Mouse (Mus musculus): ENCODE data around the gene Epb41. TPM values are rescaled to one million over a fixed set of nuclear protein-coding genes. Genes with fewer than 3 reads are reported as not detected.
A peak's percentile ranks its signal among the peaks of the same experiment; 100 is the strongest.

Gene Epb41
- polyA plus RNA-seq, 1 experiment from 2014 or later, result 227 TPM

GRCm38 (mm10) chr4:132093136-132093535, 18.0 kb upstream of the Epb41 start:
- no peaks in the 10 kb centered on the region for H3K9me3 ChIP-seq
- ATAC-seq (ENCODE audit: low FRiP score, low read depth), result no peak
- 77% methylated on average over 6 of the region's 6 CpGs for WGBS

GRCm38 (mm10) chr4:132088921-132089320, 13.8 kb upstream of the Epb41 start:
- no peak for ATAC-seq (ENCODE audit: low FRiP score, low read depth)
- H3K4me3 ChIP-seq, result no peak overlapping the region
- 26% methylated on average over 7 of the region's 7 CpGs for WGBS
- H3K36me3 ChIP-seq, result no peaks in the 10 kb centered on the region
- no peaks in the 10 kb centered on the region for H3K27me3 ChIP-seq
- H3K9me3 ChIP-seq, result no peaks in the 10 kb centered on the region
- no peak overlapping the region for H3K4me2 ChIP-seq (replicated peaks)
- no peak overlapping the region for H3K9ac ChIP-seq (replicated peaks)
- H3K4me1 ChIP-seq, result peaks cover 4% of the 10 kb centered on the region; the same call in 1 of the 2 replicates
- no peak overlapping the region for H3K27ac ChIP-seq (replicated peaks)

More at GRCm38 (mm10) chr4:132093136-132093535, 18.0 kb upstream of the Epb41 start:
- no peaks in the 10 kb centered on the region for H3K36me3 ChIP-seq
- no peak overlapping the region for H3K9ac ChIP-seq (replicated peaks)
- H3K27me3 ChIP-seq, result no peaks in the 10 kb centered on the region
- H3K4me3 ChIP-seq, result no peak overlapping the region
- H3K4me2 ChIP-seq (replicated peaks), result no peak overlapping the region
- no peak overlapping the region for H3K27ac ChIP-seq (replicated peaks)
- H3K4me1 ChIP-seq, result no peaks in the 10 kb centered on the region

DNA sequence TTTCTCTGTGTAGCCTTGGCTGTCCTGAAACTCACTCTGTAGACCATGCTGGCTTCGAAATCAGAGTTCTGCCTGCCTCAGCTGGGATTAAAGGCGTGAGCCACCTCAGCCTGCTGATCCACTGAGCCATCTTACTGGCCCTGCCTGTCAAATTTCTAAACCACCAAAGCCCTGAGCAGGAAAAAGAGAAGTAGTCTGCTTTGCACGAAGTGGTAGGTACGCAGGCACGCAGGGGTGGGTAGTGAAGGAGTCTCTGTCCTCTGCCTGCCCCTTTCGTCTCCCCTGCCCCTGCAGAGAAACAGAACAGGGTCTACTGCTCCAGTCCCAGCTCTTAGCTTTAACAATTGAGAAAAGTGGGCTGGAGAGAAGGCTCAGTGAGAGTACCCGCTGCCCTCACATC, 10.0 kb upstream of the Epb41 start:
- H3K36me3 ChIP-seq, result no peaks in the 10 kb centered on the region
- peaks cover 7% of the 10 kb centered on the region; the same call in 1 of the 2 replicates for H3K4me1 ChIP-seq
- WGBS, result 83% methylated on average over 7 of the region's 7 CpGs
- H3K9ac ChIP-seq (replicated peaks), result no peak overlapping the region
- no peak overlapping the region for H3K4me2 ChIP-seq (replicated peaks)
- no peaks in the 10 kb centered on the region for H3K9me3 ChIP-seq
- no peak overlapping the region for H3K27ac ChIP-seq (replicated peaks)
- H3K27me3 ChIP-seq, result no peaks in the 10 kb centered on the region
- no peak overlapping the region for H3K4me3 ChIP-seq
- ATAC-seq (ENCODE audit: low FRiP score, low read depth), result no peak

DNA sequence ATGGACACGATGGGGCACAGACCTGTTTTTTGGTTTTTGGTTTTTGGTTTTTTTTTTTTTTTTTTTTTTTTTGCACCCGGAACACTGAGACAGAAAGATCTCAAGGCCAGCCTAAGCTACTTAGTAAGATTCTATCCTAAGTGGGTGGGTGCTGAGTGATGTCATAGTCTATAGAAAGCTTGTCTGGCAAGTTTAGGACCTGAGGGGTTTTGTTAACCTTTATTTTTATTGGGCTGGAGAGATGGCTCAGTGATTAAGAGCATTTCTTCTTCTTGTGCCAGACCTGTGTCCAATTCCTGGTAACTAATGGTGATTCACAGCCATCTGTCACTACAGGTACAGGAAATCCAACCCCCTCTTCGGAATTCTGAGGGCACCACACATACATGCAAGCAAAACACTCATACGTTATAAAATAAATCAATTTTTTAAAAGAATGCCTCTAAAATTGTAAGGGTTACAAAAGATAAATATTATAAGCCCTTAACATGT, 5.4 kb upstream of the Epb41 start:
- WGBS, result 69% methylated on average over 4 of the region's 4 CpGs
- Histone ChIP-seq H3K4me2 (replicated peaks) (no peak overlapping the region), H3K27me3 (peaks cover 30% of the 10 kb centered on the region)

DNA sequence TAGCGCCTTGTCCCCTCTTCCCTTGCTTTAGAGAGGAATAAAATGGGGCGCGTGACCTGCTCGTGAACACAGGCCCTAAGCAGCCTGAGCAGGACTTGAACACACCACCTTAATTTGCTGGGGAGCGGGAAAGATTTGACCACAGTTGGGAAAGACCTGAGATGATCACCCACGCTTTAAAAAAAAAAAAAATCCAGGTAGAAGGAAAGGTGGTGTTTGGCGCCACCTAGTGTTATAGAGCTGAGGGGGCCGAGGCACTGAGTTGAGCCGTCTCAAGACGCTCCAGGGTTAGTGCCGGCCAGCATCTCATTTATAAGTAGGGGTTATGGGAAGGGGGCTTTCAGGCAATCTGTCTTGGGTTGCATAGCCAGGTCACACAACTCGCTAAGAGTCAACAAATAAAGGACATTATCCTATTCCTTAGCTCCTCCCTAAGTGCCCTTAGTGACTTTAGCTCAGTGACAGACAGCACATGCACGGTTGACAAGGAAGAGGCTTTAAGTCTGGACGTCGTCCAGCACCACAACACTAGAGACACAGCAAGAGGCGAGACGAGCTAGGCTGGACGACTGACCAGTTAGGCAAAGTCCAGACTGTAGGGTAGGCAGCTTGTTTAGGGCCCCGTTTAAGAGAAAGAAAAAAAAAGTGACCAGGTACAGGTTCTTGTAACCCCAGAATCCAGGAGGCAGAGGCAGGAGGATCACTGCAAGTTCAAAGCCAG, 4.6 kb upstream of the Epb41 start:
- Histone ChIP-seq H3K4me2 (replicated peaks) (no peak overlapping the region), H3K4me1 (peaks cover 34% of the 10 kb centered on the region), H3K9me3 (no peaks in the 10 kb centered on the region), H3K27me3 (peaks cover 37% of the 10 kb centered on the region), H3K27ac (replicated peaks) (no peak overlapping the region), H3K36me3 (no peaks in the 10 kb centered on the region), H3K9ac (replicated peaks) (no peak overlapping the region), H3K4me3 (no peak overlapping the region)
- no peak for ATAC-seq (ENCODE audit: low FRiP score, low read depth)
- WGBS, result 16% methylated on average over 19 of the region's 19 CpGs

More for the DNA sequence above, 5.4 kb upstream of the Epb41 start:
- no peak for ATAC-seq (ENCODE audit: low FRiP score, low read depth)
- Histone ChIP-seq H3K9me3 (no peaks in the 10 kb centered on the region), H3K9ac (replicated peaks) (no peak overlapping the region), H3K4me1 (peaks cover 27% of the 10 kb centered on the region), H3K36me3 (no peaks in the 10 kb centered on the region), H3K4me3 (no peak overlapping the region), H3K27ac (replicated peaks) (no peak overlapping the region)

DNA sequence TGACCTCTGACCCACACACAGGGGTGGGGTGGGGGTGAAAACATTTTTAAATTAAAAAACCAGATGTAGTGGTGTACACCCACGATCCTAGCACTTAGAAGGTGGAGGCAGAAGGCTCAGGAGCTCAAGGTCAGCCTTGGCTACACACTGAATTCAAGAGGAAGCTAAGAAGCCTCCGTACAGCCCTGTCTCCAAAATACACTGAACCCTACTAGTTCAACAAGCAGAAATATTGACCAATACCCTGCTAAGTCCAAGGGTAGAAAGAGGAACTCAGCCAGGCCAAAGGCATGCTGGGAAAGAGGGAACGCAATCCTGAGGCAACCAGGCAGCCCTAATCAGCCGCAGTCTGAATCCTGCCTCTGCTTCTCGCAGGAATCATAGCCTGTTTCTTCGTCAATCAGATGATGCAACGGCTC, 3.2 kb upstream of the Epb41 start:
- Histone ChIP-seq H3K9ac (replicated peaks) (no peak overlapping the region), H3K9me3 (no peaks in the 10 kb centered on the region), H3K4me3 (no peak overlapping the region), H3K4me2 (replicated peaks) (no peak overlapping the region), H3K27ac (replicated peaks) (no peak overlapping the region), H3K4me1 (peaks cover 37% of the 10 kb centered on the region), H3K27me3 (peaks cover 51% of the 10 kb centered on the region), H3K36me3 (no peaks in the 10 kb centered on the region)
- ATAC-seq (ENCODE audit: low FRiP score, low read depth), result no peak
- WGBS, result 65% methylated on average over 7 of the region's 7 CpGs

- Histone ChIP-seq H3K27ac (replicated peaks) (no peak overlapping the region), H3K9ac (replicated peaks) (no peak overlapping the region), H3K36me3 (no peaks in the 10 kb centered on the region), H3K9me3 (no peaks in the 10 kb centered on the region), H3K4me1 (peaks cover 37% of the 10 kb centered on the region), H3K4me3 (no peak overlapping the region), H3K4me2 (replicated peaks) (no peak overlapping the region), H3K27me3 (peaks cover 60% of the 10 kb centered on the region)
- no peak for ATAC-seq (ENCODE audit: low FRiP score, low read depth)
- 65% methylated on average over 7 of the region's 7 CpGs for WGBS
Measured at GRCm38 (mm10) chr4:132077445-132077844, 2.3 kb upstream of the Epb41 start.

DNA sequence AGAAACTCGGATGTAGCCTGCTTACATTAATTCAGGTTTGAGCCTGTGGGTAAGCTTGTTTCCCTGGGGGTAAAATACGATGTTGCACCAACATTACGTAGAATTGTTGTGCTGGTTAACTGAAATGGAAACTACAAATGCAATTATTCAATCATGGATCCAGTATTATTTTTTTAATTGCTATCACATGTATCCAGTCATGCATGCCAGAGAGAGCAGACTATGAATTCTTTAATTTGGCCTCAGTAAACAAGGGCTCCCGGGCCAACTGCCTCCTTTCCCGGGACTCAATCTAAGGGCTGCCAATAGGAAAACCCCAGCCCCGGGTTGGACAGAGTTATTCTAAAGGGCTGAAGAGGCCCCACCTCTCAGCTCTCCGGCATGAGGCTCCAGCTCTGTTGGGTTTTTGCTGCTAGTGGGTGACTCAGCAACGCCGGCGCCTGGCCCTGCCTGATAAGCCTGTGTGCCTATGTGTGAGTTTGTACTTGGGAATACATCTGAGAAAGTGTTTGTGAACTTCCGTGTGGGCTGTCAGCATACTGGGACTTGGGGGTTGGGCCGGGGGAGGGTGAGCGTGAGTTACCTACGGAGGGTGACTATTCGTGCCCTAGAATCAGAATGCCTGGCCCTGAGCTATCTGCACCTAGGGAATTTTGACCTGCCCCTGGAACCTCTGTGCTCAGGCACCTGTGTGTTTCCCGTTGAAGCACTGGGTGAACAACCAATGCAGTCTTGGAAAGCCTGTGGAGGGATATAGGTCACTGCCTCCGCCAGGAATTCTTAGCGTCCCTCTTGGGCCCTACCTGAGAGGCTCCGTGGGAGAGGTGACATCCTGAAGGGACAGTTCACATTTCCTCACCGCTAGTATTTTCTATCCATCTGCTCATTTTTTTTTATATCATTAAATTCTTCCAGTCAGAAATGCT, 1.6 kb upstream of the Epb41 start:
- Histone ChIP-seq H3K9ac (replicated peaks) (no peak overlapping the region), H3K27me3 (peaks cover 66% of the 10 kb centered on the region), H3K4me3 (no peak overlapping the region), H3K9me3 (no peaks in the 10 kb centered on the region), H3K4me1 (peaks cover 37% of the 10 kb centered on the region), H3K36me3 (no peaks in the 10 kb centered on the region), H3K27ac (replicated peaks) (no peak overlapping the region), H3K4me2 (replicated peaks) (no peak overlapping the region)
- 19% methylated on average over 20 of the region's 20 CpGs for WGBS
- ATAC-seq (ENCODE audit: low FRiP score, low read depth), result no peak

GRCm38 (mm10) chr4:132075796-132076195, 675 bp upstream of the Epb41 start:
- Histone ChIP-seq H3K27ac (replicated peaks) (no peak overlapping the region), H3K4me1 (peaks cover 37% of the 10 kb centered on the region), H3K4me3 (peak overlapping the region; percentile 72; the same call in 1 of the 2 replicates), H3K27me3 (peaks cover 71% of the 10 kb centered on the region), H3K4me2 (replicated peaks) (peak overlapping the region; percentile 99), H3K9me3 (no peaks in the 10 kb centered on the region), H3K36me3 (no peaks in the 10 kb centered on the region), H3K9ac (replicated peaks) (no peak overlapping the region)
- WGBS, result 13% methylated on average over 1 of the region's 1 CpGs
- no peak for ATAC-seq (ENCODE audit: low FRiP score, low read depth)

DNA sequence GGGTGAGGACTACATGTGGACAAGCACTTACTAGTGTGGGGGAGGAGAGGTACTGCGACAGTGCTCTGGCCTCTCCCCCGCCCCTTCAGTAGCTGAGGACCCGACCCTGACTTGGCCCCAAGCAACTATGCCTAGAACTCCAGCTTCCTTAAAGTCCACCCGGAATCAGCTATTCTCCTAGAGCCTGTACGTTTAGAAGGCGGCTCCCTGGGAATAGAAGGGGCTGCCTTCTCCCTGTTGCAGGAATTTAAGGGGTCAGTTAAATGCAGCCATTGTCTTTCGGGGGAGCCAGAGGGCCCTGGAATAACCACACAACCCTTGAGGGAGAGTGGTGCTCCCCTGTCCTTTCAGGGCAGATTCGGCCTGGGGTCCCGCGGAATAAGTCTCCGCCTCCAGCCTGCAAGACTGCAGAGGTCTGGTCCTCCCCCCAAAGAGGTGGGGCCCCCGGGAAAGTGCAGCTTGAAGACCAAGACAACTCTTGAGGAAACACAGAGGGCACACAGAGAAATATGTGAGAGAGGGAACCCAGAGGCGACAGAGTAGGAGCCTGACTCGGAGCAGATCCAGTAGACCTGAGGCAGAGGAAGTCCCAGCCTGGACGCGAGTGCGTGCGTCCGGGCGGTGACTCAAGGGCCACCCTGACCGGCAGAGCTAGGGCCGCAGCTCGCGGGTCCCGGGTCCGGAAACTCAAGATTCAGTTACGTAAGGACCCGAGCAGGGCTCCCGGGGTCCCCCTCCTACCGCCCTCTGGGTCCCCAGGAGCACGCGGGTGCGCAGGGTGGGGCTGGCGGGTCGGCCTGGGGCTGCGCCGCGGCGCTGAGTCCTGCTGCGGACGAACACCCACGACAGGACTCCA, 816 bp downstream of the Epb41 start, which contains the start of gene Gm10300:
Gm10300 (plus strand) TSS at position 621 of the 856 bp plus-strand sequence.
- Histone ChIP-seq H3K27ac (replicated peaks) (no peak within 1 kb of the TSS; the same call in 1 of the 2 replicates), H3K4me2 (replicated peaks) (peak within 1 kb of the TSS; percentile 99), H3K4me3 (peak within 1 kb of the TSS; percentile 72), H3K4me1 (peaks cover 35% of the 10 kb centered on the region), H3K36me3 (no peaks in the 10 kb centered on the region), H3K9ac (replicated peaks) (peak within 1 kb of the TSS; percentile 69), H3K9me3 (no peaks in the 10 kb centered on the region), H3K27me3 (peaks cover 71% of the 10 kb centered on the region)
- peak; percentile 45; the same call in 1 of the 2 replicates for ATAC-seq (ENCODE audit: low FRiP score, low read depth)
- under 1% methylated on average over 42 of the region's 42 CpGs for WGBS

DNA sequence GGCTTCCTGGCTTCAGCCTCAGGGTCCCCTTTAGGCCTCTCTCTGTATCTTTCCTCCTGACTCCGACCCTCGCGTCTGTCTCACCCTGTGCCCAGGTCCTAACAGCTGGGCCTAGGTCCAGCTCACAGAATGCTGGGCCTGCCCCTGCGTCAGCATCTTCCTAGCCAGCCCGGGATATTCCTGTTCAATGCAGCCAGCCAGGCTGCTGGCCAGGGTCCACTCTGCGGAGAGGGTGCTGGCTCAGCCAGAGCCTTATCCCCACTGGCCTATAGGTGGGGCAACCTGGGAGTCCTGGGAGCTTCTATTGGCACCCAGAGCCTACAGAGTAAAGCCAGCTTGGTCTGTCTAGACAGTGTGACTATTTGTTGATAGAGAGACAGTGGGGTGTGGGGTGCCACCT, 2.2 kb downstream of the Epb41 start:
- H3K36me3 ChIP-seq, result no peaks in the 10 kb centered on the region
- H3K4me3 ChIP-seq, result peak overlapping the region; percentile 12; the same call in 1 of the 2 replicates
- WGBS, result 53% methylated on average over 6 of the region's 6 CpGs
- ATAC-seq (ENCODE audit: low FRiP score, low read depth), result no peak
- no peak overlapping the region for H3K9ac ChIP-seq (replicated peaks)
- H3K4me1 ChIP-seq, result peaks cover 31% of the 10 kb centered on the region
- no peaks in the 10 kb centered on the region for H3K9me3 ChIP-seq
- no peak overlapping the region for H3K27ac ChIP-seq (replicated peaks)
- H3K4me2 ChIP-seq (replicated peaks), result peak overlapping the region; percentile 15; the same call in 1 of the 2 replicates
- H3K27me3 ChIP-seq, result peaks cover 66% of the 10 kb centered on the region

Data from midbrain, embryonic 12.5 days (tissue).